Mouse (Mus musculus): ENCODE data around the gene Ndufb8. TPM values are rescaled to one million over a fixed set of nuclear protein-coding genes. Genes with fewer than 3 reads are reported as not detected.

Gene Ndufb8
- 117 to 131 TPM (median 119 TPM) in 4 replicates for total RNA-seq (2023)

DNA sequence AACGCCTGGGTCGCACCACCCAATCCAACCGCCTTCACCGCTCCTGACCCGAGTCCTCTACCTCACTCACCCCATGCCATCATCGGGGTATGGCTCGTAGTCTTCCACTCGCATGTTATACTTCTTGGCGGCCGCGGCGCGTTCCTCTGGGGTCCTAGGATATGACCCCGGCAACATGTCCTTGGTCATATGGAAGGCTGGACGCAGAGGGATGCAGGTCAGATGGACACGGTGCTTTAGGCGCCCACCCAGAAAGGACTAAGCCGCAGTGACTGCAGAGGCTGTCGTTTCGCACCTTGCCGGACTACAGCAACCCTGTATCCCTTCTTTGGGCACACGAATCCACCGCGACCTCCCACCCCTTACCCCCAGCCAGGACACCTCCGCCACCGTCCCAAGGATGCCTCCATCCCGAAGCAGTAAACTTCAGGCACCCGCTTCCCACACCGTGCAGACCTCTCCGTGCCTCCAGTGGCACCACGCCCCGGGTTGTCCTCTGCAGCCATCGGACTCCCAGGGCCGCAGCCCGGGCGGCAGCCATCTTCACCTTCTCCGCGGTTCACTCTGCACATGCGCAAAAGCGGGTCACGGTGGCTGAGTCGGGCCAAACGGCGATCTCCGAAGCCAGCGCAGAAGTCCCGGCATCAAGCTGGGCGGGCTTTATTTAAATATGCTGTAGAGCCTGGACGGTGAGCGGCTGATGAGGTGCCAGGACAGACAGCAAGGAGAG lies at the start of gene Ndufb8:
Ndufb8 (minus strand) TSS at position 580 of the 730 bp plus-strand sequence.

DNA sequence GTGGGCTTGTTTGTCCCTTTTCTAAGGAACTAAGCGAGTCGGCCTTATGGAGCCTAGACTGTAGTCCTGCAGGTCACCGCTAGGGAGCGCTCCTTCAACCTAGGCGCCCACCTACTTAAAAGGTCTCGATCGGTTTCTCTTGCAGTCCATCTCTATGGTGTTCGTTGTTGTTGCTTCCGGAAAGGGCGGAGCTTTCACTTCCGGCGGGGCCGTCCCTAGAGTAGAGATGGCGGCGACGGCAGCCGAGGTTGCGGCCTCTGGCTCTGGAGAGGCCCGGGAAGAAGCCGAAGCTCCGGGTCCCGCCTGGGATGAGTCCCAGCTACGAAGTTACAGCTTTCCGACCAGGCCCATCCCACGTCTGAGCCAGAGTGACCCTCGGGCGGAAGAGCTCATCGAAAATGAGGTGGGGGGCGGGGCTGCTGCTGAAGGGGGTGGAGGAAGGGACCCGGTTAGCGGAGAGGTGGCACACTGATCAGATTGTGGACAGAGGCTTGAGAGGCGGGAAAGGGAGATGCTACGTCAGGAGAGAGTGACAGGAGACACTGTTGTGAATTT lies 7.5 kb upstream of the Ndufb8 start, which contains the start of gene Hif1an:
Hif1an (plus strand) TSS at position 199 of the 555 bp plus-strand sequence.

DNA sequence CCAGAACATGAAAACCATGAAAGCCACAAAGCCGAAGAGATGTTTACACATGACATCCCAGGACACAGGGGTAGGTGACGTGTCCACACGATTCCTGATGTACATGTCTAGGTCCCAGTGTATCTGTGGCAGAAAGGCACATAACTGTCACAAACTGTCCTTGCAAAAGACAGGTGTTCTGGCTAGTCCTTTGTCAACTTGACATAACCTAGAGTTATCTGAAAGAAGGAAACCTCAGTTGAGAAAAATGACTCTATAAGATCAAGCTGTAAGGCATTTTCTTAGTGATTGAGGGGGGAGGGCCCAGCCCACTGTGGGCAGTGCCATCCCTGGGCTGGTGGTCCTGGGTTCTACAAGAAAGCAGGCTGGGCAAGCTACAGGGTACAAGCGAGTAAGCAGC lies 2.5 kb downstream of the Ndufb8 start, which contains the start of gene Gm20538:
Gm20538 (minus strand) TSS at position 101 of the 400 bp plus-strand sequence.

DNA sequence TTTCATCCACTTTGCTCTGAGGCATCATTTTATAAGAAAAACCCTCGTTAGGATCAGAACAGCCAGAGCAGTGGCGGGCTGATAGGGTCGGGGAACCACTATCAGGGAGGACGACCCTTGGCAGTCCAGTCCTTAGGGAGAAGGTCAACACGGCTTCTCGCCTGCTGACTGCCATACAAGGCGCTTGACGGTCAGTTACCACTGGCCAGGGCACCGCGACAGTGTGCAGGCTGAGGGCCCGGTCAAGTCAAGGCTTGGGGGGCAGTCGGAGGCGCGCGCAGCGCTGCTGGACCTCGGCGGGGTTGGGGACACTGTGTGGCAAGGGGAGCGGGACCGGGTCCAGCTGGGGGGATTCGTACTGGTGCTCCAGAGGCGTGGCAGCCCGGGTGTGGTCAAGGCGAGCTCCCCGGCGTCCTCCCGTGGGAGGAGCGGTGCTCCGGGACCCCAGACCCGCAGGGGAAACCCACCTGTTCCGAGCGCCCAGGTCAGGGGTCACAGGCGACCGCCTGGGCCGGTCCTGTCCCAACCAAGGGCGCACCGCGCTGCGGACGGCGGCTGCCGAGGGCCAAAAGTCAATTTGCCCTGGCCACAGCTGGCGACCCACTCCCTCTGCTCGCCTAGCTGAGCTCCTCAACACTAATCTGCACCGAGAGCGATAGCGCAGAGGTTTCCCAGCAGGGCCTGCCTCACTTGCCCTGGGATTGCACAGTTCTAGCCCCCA lies 9.8 kb downstream of the Ndufb8 start, which contains the start of gene Sec31b:
Sec31b (minus strand) TSS at position 544 of the 721 bp plus-strand sequence.

Other genes with a start within 250 kb of the Ndufb8 start
- 0.85 to 2.0 TPM (median 1.5 TPM) in 4 replicates for gene Scd4, start 222.3 kb downstream of the Ndufb8 start, total RNA-seq (2023)
- 810 to 978 TPM (median 883 TPM) in 4 replicates for gene Scd1, start 147.6 kb downstream of the Ndufb8 start, total RNA-seq (2023)
- 0.16 TPM in 1 of 4 replicates, not detected in the others for gene Wnt8b, start 62.0 kb downstream of the Ndufb8 start, total RNA-seq (2023)
- 1.7 to 2.8 TPM (median 2.2 TPM) in 4 replicates for gene Sec31b, start 9.6 kb downstream of the Ndufb8 start, total RNA-seq (2023)
- gene Gm20538, start 2.6 kb downstream of the Ndufb8 start, total RNA-seq (2023), result not detected in 4 replicates
- gene Hif1an, start 7.4 kb upstream of the Ndufb8 start, total RNA-seq (2023), result 50.7 to 59.3 TPM (median 56.1 TPM) in 4 replicates
- gene Pax2, start 200.6 kb upstream of the Ndufb8 start, total RNA-seq (2023), result not detected in 4 replicates

Data from B cell, adult 62 days (primary cell).